Mouse (Mus musculus) effector memory CD4-positive, alpha-beta T cell, adult 5 months (primary cell): ENCODE data around the gene Krtap20-2. TPM values are rescaled to one million over a fixed set of nuclear protein-coding genes. Genes with fewer than 3 reads are reported as not detected.

Experiments used
- polyA plus RNA-seq: library from polyadenylated mRNA; unstranded; fragments of 100-300 nt; shearing (Covaris generic); gene quantifications from one replicate; pipeline ENCODE4 v1.2.1, GENCODE M21; 2017

Gene Krtap20-2
- not detected for polyA plus RNA-seq

GRCm38 (mm10) chr16:89205561-89205960 lies at the start of gene Krtap20-2:
Gene Krtap20-2 (plus strand): TSS chr16:89205861.

DNA sequence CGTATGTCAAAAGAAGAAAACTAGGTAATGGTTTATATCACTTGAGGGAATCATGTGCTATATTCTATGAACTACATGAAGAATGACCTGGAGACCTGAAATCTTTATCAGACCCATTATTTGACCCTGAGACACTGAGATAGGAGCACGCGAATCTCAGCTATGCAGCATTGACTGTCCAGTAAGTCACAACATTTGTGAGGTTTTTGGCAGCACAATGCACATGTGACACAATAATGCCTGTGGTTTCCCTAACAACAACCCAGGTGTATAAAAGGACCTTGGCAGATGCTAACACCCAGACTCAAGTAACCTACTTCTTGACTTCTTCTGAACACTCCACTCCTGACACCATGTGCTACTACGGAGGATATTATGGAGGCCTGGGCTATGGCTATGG lies 48.0 kb upstream of the Krtap20-2 start, which contains the start of gene Gm9789:
Gene Gm9789, plus strand, starts transcription at position 301 of the 400 bp plus-strand sequence.

DNA sequence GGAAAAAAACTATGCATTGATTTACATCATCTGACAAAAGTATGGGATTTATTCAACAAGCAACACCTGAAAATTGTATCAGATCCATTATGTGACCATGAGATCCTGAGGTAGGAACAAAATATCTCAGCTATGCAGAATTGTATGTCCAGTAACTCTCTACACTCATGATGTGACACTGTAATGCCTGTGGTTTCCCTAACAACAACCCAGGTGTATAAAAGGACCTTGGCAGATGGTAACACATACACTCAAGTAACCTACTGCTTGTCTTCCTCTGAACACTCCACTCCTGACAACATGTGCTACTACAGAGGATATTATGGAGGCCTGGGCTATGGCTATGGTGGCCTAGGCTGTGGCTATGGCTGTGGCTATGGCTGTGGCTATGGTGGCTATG lies 36.5 kb upstream of the Krtap20-2 start, which contains the start of gene Gm7735:
Gene Gm7735, plus strand, starts transcription at position 301 of the 400 bp plus-strand sequence.

GRCm38 (mm10) chr16:89174435-89174834 lies 31.2 kb upstream of the Krtap20-2 start, which contains the start of gene 1110057P08Rik:
Gene 1110057P08Rik (plus strand): TSS chr16:89174735.

Other genes starting within 250 kb of the Krtap20-2 start
- gene Krtap16-3, start 243.0 kb upstream of the Krtap20-2 start, polyA plus RNA-seq: not detected
- not detected for gene Krtap22-2, start 195.1 kb upstream of the Krtap20-2 start, polyA plus RNA-seq
- not detected for gene Gm10229, start 190.6 kb upstream of the Krtap20-2 start, polyA plus RNA-seq
- not detected for gene Krtap6-1, start 174.2 kb upstream of the Krtap20-2 start, polyA plus RNA-seq
- not detected for gene Gm10228, start 164.4 kb upstream of the Krtap20-2 start, polyA plus RNA-seq
- not detected for gene Krtap6-5, start 158.0 kb upstream of the Krtap20-2 start, polyA plus RNA-seq
- gene 1110025L11Rik, start 141.9 kb upstream of the Krtap20-2 start, polyA plus RNA-seq: not detected
- gene Krtap6-3, start 121.8 kb upstream of the Krtap20-2 start, polyA plus RNA-seq: not detected
- gene Gm6358, start 65.0 kb upstream of the Krtap20-2 start, polyA plus RNA-seq: not detected
- gene Gm10061, start 54.8 kb upstream of the Krtap20-2 start, polyA plus RNA-seq: not detected
- gene Gm9789, start 47.9 kb upstream of the Krtap20-2 start, polyA plus RNA-seq: not detected
- not detected for gene Gm7735, start 36.4 kb upstream of the Krtap20-2 start, polyA plus RNA-seq
- gene 1110057P08Rik, start 31.1 kb upstream of the Krtap20-2 start, polyA plus RNA-seq: not detected
- not detected for gene Krtap21-1, start 198.0 kb downstream of the Krtap20-2 start, polyA plus RNA-seq
- gene Krtap6-2, start 214.2 kb downstream of the Krtap20-2 start, polyA plus RNA-seq: not detected